Mouse (Mus musculus) megakaryocyte, adult 5-6 weeks (primary cell): ENCODE data around the gene Zswim8. TPM values are rescaled to one million over a fixed set of nuclear protein-coding genes. Genes with fewer than 3 reads are reported as not detected.
"Not testable (repeated sequence)": the region's sequence is repeated elsewhere in the genome, so short reads cannot be mapped to it uniquely, and the experiment has no call there.

Experiments used
- ATAC-seq: 2 replicates; pipeline ENCODE4 v1.8.0; 2016; ENCODE audit warnings: mild to moderate bottlenecking, inconsistent platforms; ENCODE audit not compliant: poor library complexity, severe bottlenecking
- total RNA-seq, 2 experiments: library from RNA; stranded (forward) in 1 of 2; stranded (reverse) in 1 of 2; fragments of 153-499, 151-499 nt in 1 of 2; fragments of 221-1000, 200-1000 nt in 1 of 2; gene quantifications; 2 replicates each; pipeline versions ENCODE4 v1.2.3 to v1.2.4; 2015 to 2017

Gene Zswim8
- total RNA-seq, 2 experiments from 2014 or later = 33.2 to 33.3 TPM

DNA sequence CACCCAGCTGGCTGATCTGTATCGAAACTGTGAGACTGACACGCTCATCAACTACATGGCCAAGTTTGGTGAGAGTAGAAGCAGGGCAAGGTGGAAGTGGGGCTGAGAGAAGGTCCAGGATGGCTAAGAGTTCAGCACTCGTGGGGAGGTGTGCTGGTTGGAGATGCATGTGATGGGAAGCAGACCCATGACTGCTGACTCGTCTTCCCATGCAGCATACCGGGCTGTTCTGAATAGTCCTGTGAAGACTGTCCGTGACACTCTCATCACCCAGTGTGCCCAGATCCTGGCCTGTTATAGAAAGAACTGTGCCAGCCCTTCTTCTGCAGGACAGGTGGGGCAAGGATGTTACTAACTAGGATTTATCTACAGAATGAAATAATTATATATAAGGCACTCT, 15.6 kb upstream of the Zswim8 start:
- ATAC-seq = no peak

GRCm38 (mm10) chr14:20693589-20694101, 13.7 kb upstream of the Zswim8 start:
- ATAC-seq = no peak

- peak; percentile 2; the same call in 1 of the 2 replicates for ATAC-seq
Observed at GRCm38 (mm10) chr14:20694185-20694883, 13.0 kb upstream of the Zswim8 start.

- ATAC-seq = peak; percentile 69
Observed at GRCm38 (mm10) chr14:20694884-20695760, 12.2 kb upstream of the Zswim8 start, which contains the start of gene Fut11. Gene Fut11, plus strand, starts transcription at chr14:20694968.

DNA sequence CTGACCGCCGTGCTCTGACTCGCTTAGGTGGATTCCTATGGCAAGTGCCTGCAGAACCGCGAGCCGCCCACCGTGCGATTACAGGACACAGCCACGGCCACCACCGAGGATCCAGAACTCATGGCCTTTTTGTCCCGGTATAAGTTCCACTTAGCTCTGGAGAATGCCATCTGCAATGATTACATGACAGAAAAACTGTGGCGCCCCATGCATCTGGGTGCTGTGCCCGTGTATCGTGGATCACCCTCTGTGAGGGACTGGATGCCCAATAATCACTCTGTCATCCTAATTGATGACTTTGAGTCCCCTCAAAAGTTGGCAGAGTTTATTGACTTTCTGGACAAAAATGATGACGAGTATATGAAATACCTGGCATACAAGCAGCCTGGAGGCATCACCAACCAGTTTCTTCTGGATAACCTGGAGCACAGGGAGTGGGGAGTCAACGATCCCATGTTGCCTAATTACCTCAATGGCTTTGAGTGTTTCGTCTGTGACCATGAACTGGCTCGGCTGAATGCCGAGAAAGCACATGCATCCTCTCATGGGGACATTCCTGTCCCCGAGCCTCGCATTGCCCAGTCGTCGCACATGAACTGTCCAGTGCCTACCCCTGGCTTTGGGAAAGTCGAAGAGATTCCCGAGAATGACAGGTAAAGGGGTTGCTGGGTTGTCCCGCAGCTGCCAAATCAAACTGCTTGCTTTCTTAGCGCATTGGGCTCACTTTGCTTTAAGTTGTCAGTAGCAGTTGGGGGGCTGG, 11.4 kb upstream of the Zswim8 start:
- no peak for ATAC-seq

- peak; percentile 45 for ATAC-seq
Observed at GRCm38 (mm10) chr14:20696986-20697385, 10.4 kb upstream of the Zswim8 start.

- no peak for ATAC-seq
Observed at GRCm38 (mm10) chr14:20698515-20698914, 8.8 kb upstream of the Zswim8 start.

DNA sequence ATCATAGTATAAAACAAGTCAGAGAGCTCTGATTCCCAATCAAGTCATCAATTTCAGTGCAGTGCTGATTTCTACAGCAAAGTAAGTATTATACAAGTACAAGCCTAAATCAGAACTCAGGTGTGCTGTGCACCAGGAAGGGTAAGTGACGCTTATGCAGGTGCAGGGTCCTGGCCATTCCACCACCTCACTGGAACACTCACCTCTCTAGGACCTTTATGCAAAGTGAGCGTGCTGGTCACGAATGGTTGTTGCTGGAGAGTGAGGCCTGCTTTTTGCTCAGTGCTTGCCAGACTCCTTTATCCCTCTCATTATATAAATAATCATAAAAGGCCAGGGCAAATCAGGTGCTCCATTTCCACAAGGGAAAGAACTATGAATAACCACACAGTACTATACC, 7.0 kb upstream of the Zswim8 start:
- ATAC-seq = no peak

DNA sequence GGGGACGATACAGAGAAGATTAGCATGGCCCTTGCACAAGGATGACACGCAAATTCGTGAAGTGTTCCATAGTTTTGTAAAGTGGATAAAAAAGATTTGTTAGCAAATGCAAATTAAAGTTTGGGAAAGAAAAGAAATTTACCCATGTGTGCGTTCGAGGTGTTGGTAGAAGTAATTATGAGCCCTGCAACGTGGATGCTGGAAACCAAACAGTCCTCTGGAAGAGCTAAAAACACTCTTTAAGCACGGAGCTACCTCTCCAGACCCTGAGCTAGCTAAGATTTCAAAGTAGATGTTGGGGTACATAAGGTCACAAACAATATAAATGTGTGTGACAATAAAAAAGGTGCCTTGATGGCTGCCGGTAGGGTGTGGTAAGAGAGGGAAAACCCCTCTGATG, 5.8 kb upstream of the Zswim8 start:
- no peak for ATAC-seq

DNA sequence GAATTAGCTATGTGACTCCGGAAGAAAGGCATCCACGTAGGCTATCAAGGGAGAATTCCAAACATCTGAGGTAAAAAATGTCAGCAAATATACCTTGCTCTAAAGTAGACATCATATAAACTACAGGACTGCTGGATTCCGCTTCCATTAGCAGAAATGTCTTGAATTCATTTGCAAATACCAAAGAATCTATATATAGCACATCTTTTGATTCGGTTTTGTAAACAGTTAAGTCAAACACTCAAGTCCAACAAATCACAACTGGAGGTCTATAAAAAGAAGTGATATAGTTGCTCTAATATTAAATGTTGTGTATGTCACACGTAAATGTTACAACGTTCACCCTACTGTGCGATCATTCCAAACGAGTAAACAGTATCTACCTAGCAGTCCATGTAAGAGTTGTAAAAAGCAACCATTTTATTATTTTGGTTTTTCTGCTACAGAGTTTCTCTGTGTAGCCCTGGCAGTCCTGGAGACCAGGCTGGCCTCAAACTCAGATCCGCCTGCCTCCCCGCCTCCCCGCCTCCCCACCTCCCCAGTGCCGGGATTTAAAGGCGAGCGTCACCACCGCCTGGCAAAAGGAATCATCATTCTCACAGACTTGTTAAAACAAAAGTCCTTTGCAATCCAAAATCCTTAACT, 5.1 kb upstream of the Zswim8 start:
- no peak for ATAC-seq

GRCm38 (mm10) chr14:20702741-20703381, 4.5 kb upstream of the Zswim8 start, which contains the start of gene Chchd1:
Gene Chchd1, plus strand, starts transcription at chr14:20703006.
- ATAC-seq = peak; percentile 86

DNA sequence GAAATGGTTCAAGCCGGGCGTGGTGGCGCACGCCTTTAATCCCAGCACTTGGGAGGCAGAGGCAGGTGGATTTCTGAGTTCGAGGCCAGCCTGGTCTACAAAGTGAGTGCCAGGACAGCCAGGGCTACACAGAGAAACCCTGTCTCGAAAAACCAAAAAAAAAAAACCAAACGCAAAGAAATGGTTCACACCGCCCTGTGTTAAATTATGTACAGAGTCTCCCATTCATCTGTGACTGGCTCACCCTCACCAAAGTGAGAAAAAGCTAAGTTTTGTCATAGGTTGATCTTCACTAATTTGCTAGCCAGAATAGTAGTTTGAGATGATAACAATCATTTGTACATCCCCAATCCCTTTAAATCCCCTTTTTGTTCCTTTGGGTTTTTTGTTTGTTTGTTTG, 3.9 kb upstream of the Zswim8 start:
- not testable (repeated sequence) for ATAC-seq

GRCm38 (mm10) chr14:20708239-20708638, 887 bp downstream of the Zswim8 start:
- no peak for ATAC-seq

DNA sequence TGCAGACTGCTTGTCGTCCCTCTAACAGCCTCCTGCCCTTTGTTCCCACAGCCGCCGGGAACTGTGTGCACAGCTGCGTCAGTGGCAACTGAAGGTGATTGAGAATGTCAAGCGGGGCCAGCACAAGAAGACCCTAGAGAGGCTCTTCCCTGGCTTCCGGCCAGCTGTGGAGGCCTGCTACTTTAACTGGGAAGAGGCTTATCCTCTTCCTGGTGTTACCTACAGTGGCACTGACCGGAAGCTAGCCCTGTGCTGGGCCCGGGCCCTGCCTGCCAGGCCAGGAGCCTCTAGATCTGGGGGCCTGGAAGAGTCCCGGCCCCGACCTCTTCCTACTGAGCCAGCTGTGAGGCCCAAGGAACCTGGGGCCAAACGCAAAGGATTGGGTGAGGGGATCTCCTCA, 6.5 kb downstream of the Zswim8 start:
- ATAC-seq = no peak

DNA sequence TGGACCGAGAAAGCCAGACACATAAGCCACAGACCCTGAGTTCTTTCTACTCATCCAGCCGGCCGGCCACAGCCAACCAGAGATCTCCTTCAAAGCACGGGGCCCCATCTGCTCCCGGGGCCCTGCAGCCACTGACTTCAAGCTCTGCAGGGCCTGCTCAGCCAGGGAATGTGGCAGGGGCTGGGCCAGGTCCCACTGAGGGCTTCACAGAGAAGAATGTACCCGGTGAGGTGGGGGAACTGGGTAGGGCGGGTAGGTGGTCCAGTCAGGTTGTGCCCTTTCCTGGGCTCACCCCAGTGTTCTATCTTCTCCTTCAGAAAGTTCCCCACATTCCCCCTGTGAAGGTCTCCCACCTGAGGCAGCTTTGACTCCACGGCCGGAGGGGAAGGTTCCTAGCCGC, 11.1 kb downstream of the Zswim8 start:
- no peak for ATAC-seq

DNA sequence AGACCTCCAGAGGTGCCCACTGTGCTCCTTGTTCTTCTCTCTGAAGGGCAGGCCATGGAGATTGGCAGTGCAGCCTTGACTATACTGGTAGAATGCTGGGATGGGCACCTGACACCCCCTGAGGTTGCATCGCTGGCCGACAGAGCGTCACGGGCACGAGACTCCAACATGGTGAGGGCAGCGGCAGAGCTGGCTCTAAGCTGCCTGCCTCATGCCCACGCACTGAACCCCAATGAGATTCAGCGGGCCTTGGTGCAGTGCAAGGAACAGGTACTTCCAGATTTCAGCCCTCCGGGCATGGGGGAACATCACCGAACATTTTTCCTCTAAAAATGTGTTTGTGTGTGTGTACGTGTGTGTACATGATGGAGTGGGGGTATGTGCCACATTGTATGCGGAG, 12.4 kb downstream of the Zswim8 start:
- no peak for ATAC-seq

- no peak for ATAC-seq
Observed at GRCm38 (mm10) chr14:20721371-20721770, 14.0 kb downstream of the Zswim8 start.

- ATAC-seq = no peak
Observed at GRCm38 (mm10) chr14:20723006-20723405, 15.7 kb downstream of the Zswim8 start.

DNA sequence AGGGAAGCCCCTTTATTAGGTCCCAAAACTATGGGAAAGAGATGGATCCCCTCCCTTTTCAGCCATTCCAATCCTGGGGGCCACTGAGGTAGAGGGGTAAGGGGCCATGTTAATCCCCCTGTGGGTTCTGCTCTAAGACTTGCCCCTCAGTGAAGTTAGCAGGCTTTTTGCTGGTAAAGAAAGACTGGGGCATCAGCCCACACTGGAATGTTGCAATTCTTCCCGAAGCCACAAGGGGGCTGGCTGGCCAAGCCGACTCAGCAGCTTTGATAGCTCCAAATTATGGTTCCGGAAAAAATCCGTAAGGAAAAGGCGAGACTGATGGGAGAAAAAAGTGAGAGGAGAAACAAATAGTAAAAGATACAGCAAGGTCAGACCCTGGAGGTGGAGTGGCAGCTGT, 16.7 kb downstream of the Zswim8 start:
- ATAC-seq = peak; percentile 54
